Mouse (Mus musculus) c-Kit-positive CD71-positive TER-119-positive erythroid progenitor cells, embryonic 14.5 days (primary cell): Measurements from ENCODE around the gene Suds3.

Experiments
- DNase-seq: peaks from one replicate; pipeline ENCODE4 v3.0.0-alpha.2; 2013; ENCODE audit warnings: low spot score

The Suds3 gene

GRCm38 (mm10) chr5:117045101-117045500 is 70.8 kb downstream of the Suds3 start:
- DNase-seq, result no peak

GRCm38 (mm10) chr5:117042661-117043060 is 73.3 kb downstream of the Suds3 start:
- DNase-seq, result no peak
